Mouse (Mus musculus) liver, embryonic 12.5 days (tissue): Measurements from ENCODE around the gene Gpr39. TPM values are rescaled to one million over a fixed set of nuclear protein-coding genes. Genes with fewer than 3 reads are reported as not detected.
A peak's percentile ranks its signal among the peaks of the same experiment; 100 is the strongest.

ENCODE experiments used
- ATAC-seq: fragments of 200-750 bp; cut with Nextera tagmentation; 2 replicates; pipeline ENCODE4 v1.8.0; 2017; ENCODE audit warnings: moderate number of reproducible peaks, mild to moderate bottlenecking, moderate library complexity
- H3K27ac ChIP-seq: fragments of 300-500 bp; sonication (generic); 2 replicates; pipeline ENCODE4 v1.5.1; 2016; ENCODE audit warnings: mild to moderate bottlenecking
- H3K27me3 ChIP-seq: fragments of 300-500 bp; sonication (generic); replicated peaks from 2 replicates; pipeline ENCODE4 v1.6.1; 2016; ENCODE audit warnings: mild to moderate bottlenecking, moderate library complexity
- H3K36me3 ChIP-seq: fragments of 300-500 bp; sonication (generic); 2 replicates; pipeline ENCODE4 v1.6.1; 2016; ENCODE audit warnings: mild to moderate bottlenecking, moderate library complexity
- H3K4me1 ChIP-seq: fragments of 300-500 bp; sonication (generic); 2 replicates; pipeline ENCODE4 v1.6.1; 2016
- H3K4me2 ChIP-seq: fragments of 300-500 bp; sonication (generic); 2 replicates; pipeline ENCODE4 v1.6.1; 2016; ENCODE audit warnings: mild to moderate bottlenecking, moderate library complexity
- H3K4me3 ChIP-seq: fragments of 300-500 bp; sonication (generic); 2 replicates; pipeline ENCODE4 v1.5.1; 2016; ENCODE audit warnings: mild to moderate bottlenecking, moderate library complexity
- H3K9ac ChIP-seq: fragments of 300-500 bp; sonication (generic); 2 replicates; pipeline ENCODE4 v1.6.1; 2016; ENCODE audit warnings: mild to moderate bottlenecking, moderate library complexity
- H3K9me3 ChIP-seq: fragments of 300-500 bp; sonication (generic); replicated peaks from 2 replicates; pipeline ENCODE4 v1.6.1; 2016; ENCODE audit warnings: mild to moderate bottlenecking, moderate library complexity
- WGBS: fragments of 180-500 bp; shearing (Covaris S2); methylation state at CpG from one replicate; pipeline ENCODE4 v1.1.7; 2016; ENCODE audit not compliant: insufficient replicate concordance; 5-methylcytosine and 5-hydroxymethylcytosine counted together
- polyA plus RNA-seq: library from polyadenylated mRNA; unstranded; fragments of >200 nt; fragmentation: Nextera tagmentation; extraction: Ambion mirVana; gene quantifications from 2 replicates; pipeline ENCODE4 v1.2.1, GENCODE M21; 2016

The Gpr39 gene
- polyA plus RNA-seq, 1 experiment from 2014 or later, result 4.3 TPM

DNA sequence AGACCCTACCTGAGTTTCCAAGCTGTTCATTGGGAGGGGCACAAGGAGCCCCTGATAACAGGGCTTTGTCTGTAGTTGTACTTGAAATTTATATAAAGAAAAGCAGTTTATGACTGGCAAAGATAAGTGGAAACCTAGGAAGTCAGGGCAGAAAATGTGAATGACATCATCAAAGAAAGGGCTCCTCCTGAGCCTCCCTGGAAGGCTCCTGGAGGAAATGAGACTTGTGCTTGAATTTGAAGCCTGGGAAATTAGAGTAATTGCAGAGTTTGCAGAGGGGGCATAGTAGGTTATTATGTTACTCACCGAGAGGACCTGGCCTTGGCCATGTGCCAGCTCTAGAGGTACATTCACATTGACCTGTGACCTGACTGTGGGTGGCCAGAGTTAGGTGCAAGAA is 160.7 kb downstream of the Gpr39 start:
- Histone ChIP-seq H3K4me2 (no peak overlapping the region), H3K4me1 (0 out of 2 replicates have a peak, but pooled peaks cover 4% of the 10 kb centered on the region), H3K36me3 (no peaks in the 10 kb centered on the region), H3K9me3 (no peaks in the 10 kb centered on the region), H3K27ac (no peak overlapping the region), H3K9ac (no peak overlapping the region), H3K27me3 (no peaks in the 10 kb centered on the region), H3K4me3 (no peak overlapping the region)
- no peak for ATAC-seq
- WGBS, result 53% methylated on average over 1 of the region's 1 CpGs

GRCm38 (mm10) chr1:125839746-125840392 is 163.1 kb downstream of the Gpr39 start:
- Histone ChIP-seq H3K36me3 (no peaks in the 10 kb centered on the region), H3K27me3 (no peaks in the 10 kb centered on the region), H3K9me3 (no peaks in the 10 kb centered on the region), H3K4me3 (no peak overlapping the region), H3K9ac (no peak overlapping the region), H3K27ac (no peak overlapping the region), H3K4me2 (no peak overlapping the region), H3K4me1 (0 out of 2 replicates have a peak, but pooled peaks cover 4% of the 10 kb centered on the region)
- 58% methylated on average over 13 of the region's 13 CpGs for WGBS
- ATAC-seq, result no peak

GRCm38 (mm10) chr1:125854646-125855045 is 177.9 kb downstream of the Gpr39 start:
- no peaks in the 10 kb centered on the region for H3K4me1 ChIP-seq
- H3K4me3 ChIP-seq, result no peak overlapping the region
- no peaks in the 10 kb centered on the region for H3K27me3 ChIP-seq
- H3K9ac ChIP-seq, result no peak overlapping the region
- H3K27ac ChIP-seq, result no peak overlapping the region
- H3K4me2 ChIP-seq, result no peak overlapping the region
- WGBS, result 31% methylated on average over 5 of the region's 5 CpGs
- H3K36me3 ChIP-seq, result no peaks in the 10 kb centered on the region
- ATAC-seq, result no peak
- no peaks in the 10 kb centered on the region for H3K9me3 ChIP-seq

- Histone ChIP-seq H3K4me3 (no peak overlapping the region), H3K27ac (no peak overlapping the region), H3K4me2 (no peak overlapping the region), H3K27me3 (no peaks in the 10 kb centered on the region), H3K9me3 (no peaks in the 10 kb centered on the region), H3K36me3 (no peaks in the 10 kb centered on the region), H3K9ac (no peak overlapping the region), H3K4me1 (no peaks in the 10 kb centered on the region)
- 67% methylated on average over 5 of the region's 5 CpGs for WGBS
- no peak for ATAC-seq
Observed at GRCm38 (mm10) chr1:125858631-125859030, 181.8 kb downstream of the Gpr39 start.

GRCm38 (mm10) chr1:125870056-125870455 is 193.3 kb downstream of the Gpr39 start:
- no peak overlapping the region for H3K4me3 ChIP-seq
- 48% methylated on average over 7 of the region's 7 CpGs for WGBS
- no peaks in the 10 kb centered on the region for H3K9me3 ChIP-seq
- H3K9ac ChIP-seq, result no peak overlapping the region
- no peaks in the 10 kb centered on the region for H3K4me1 ChIP-seq
- no peak for ATAC-seq
- no peaks in the 10 kb centered on the region for H3K36me3 ChIP-seq
- no peak overlapping the region for H3K27ac ChIP-seq
- H3K27me3 ChIP-seq, result no peaks in the 10 kb centered on the region
- H3K4me2 ChIP-seq, result no peak overlapping the region

GRCm38 (mm10) chr1:125893158-125893557 is 216.4 kb downstream of the Gpr39 start:
- no peak overlapping the region for H3K27ac ChIP-seq
- 87% methylated on average over 9 of the region's 9 CpGs for WGBS
- ATAC-seq, result no peak
- H3K4me2 ChIP-seq, result no peak overlapping the region
- no peak overlapping the region for H3K9ac ChIP-seq
- no peak overlapping the region for H3K4me3 ChIP-seq
- H3K4me1 ChIP-seq, result no peaks in the 10 kb centered on the region
- H3K36me3 ChIP-seq, result no peaks in the 10 kb centered on the region
- no peaks in the 10 kb centered on the region for H3K27me3 ChIP-seq
- no peaks in the 10 kb centered on the region for H3K9me3 ChIP-seq

DNA sequence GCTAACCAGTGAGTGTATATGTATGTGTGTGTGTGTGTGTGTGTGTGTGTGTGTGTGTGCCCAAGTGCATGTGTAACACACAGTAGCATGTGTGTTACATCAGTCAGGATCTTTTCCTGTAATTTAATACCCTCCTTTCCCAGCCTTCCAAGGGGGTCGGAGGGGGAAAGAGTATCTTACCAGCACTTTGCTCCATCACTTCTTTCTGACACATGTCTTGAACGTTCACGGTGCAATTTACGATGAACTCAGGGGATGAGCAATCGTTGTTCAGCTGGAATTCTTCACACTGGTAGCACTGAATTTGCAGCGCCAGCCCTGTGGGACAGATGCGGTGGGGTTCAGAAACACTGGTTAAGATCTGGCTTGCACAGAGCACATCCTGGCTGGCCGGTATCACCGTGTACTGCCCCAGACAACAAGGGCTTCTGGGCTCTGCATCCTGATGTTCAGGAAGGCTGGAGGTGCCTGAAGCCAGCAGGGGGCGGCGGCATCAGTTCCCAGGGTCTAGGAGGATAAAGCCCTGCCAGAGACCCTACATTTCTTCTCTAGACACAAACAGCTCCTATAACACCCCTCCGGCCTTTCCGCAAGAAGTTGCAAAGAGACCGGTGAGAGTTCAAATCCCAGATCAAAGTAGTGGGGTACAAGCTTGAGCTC is 233.5 kb downstream of the Gpr39 start:
- Histone ChIP-seq H3K4me2 (no peak overlapping the region), H3K36me3 (no peaks in the 10 kb centered on the region), H3K27me3 (peaks cover 49% of the 10 kb centered on the region), H3K9ac (no peak overlapping the region), H3K4me1 (0 out of 2 replicates have a peak, but pooled peaks cover 7% of the 10 kb centered on the region), H3K4me3 (no peak overlapping the region), H3K9me3 (no peaks in the 10 kb centered on the region), H3K27ac (no peak overlapping the region)
- WGBS, result 20% methylated on average over 14 of the region's 14 CpGs
- no peak for ATAC-seq

- no peak overlapping the region for H3K27ac ChIP-seq
- H3K36me3 ChIP-seq, result no peaks in the 10 kb centered on the region
- no peak overlapping the region for H3K9ac ChIP-seq
- ATAC-seq, result no peak
- H3K27me3 ChIP-seq, result peaks cover 49% of the 10 kb centered on the region
- 0 out of 2 replicates have a peak, but pooled peaks cover 7% of the 10 kb centered on the region for H3K4me1 ChIP-seq
- peak overlapping the region; percentile 45; the same call in 1 of the 2 replicates for H3K4me3 ChIP-seq
- 6% methylated on average over 9 of the region's 9 CpGs for WGBS
- peak overlapping the region; percentile 68 for H3K4me2 ChIP-seq
- no peaks in the 10 kb centered on the region for H3K9me3 ChIP-seq
Observed at GRCm38 (mm10) chr1:125910871-125911265, 234.1 kb downstream of the Gpr39 start.

- no peak overlapping the region for H3K27ac ChIP-seq
- 0 out of 2 replicates have a peak, but pooled peaks cover 7% of the 10 kb centered on the region for H3K4me1 ChIP-seq
- no peaks in the 10 kb centered on the region for H3K36me3 ChIP-seq
- no peak overlapping the region for H3K9ac ChIP-seq
- H3K27me3 ChIP-seq, result peaks cover 49% of the 10 kb centered on the region
- no peaks in the 10 kb centered on the region for H3K9me3 ChIP-seq
- no peak for ATAC-seq
- under 1% methylated on average over 35 of the region's 35 CpGs for WGBS
- peak overlapping the region; percentile 68 for H3K4me2 ChIP-seq
- peak overlapping the region; percentile 45 for H3K4me3 ChIP-seq
Observed at GRCm38 (mm10) chr1:125911337-125911900, 234.6 kb downstream of the Gpr39 start.

- Histone ChIP-seq H3K36me3 (no peaks in the 10 kb centered on the region), H3K9me3 (no peaks in the 10 kb centered on the region), H3K27me3 (peaks cover 49% of the 10 kb centered on the region), H3K9ac (no peak overlapping the region), H3K4me2 (peak overlapping the region; percentile 68), H3K4me1 (0 out of 2 replicates have a peak, but pooled peaks cover 7% of the 10 kb centered on the region), H3K4me3 (peak overlapping the region; percentile 45), H3K27ac (no peak overlapping the region)
- 0 out of 2 replicates have a peak, but pooled peaks have one; percentile 42 for ATAC-seq
- WGBS, result under 1% methylated on average over 36 of the region's 43 CpGs
Observed at GRCm38 (mm10) chr1:125911901-125912445, 235.2 kb downstream of the Gpr39 start.

GRCm38 (mm10) chr1:125912601-125913600 is 236.1 kb downstream of the Gpr39 start, which contains the start of gene Lypd1:
Gene Lypd1 (minus strand): TSS chr1:125913101.
- 0 out of 2 replicates have a peak, but pooled peaks cover 7% of the 10 kb centered on the region for H3K4me1 ChIP-seq
- H3K4me2 ChIP-seq, result peak within 1 kb of the TSS; percentile 68
- H3K36me3 ChIP-seq, result no peaks in the 10 kb centered on the region
- peak within 1 kb of the TSS; percentile 45 for H3K4me3 ChIP-seq
- H3K9me3 ChIP-seq, result no peaks in the 10 kb centered on the region
- H3K27me3 ChIP-seq, result peaks cover 49% of the 10 kb centered on the region
- 7% methylated on average over 30 of the region's 30 CpGs for WGBS
- ATAC-seq, result no peak
- no peak within 1 kb of the TSS for H3K9ac ChIP-seq
- H3K27ac ChIP-seq, result no peak within 1 kb of the TSS
